Mouse (Mus musculus) ovary, postnatal 14 days (tissue): ENCODE measurements at regions not wholly inside any gene's neighbourhood (a gene's known extent, or its start where the extent isn't known, plus 50 kb on each side); places are given as distances from the start of the nearest gene placed in this dataset.

Experiments used
- DNase-seq: peaks from one replicate; pipeline ENCODE4 v3.0.0; 2022; ENCODE audit warnings: low spot score

- DNase-seq: no peak
Observed at GRCm38 (mm10) chr3:37915673-37916072, 191.4 kb upstream of the Gm5148 start.

GRCm38 (mm10) chr3:37914136-37914535 lies 189.8 kb upstream of the Gm5148 start:
- no peak for DNase-seq

GRCm38 (mm10) chr3:37909821-37910220 lies 185.5 kb upstream of the Gm5148 start:
- DNase-seq: no peak

GRCm38 (mm10) chr3:37909008-37909407 lies 184.7 kb upstream of the Gm5148 start:
- no peak for DNase-seq

- DNase-seq: no peak
Observed at GRCm38 (mm10) chr3:37908456-37908855, 184.2 kb upstream of the Gm5148 start.

GRCm38 (mm10) chr3:37907432-37908088 lies 183.3 kb upstream of the Gm5148 start:
- peak; percentile 9 for DNase-seq

GRCm38 (mm10) chr3:37906806-37907251 lies 182.5 kb upstream of the Gm5148 start:
- no peak for DNase-seq

GRCm38 (mm10) chr3:37904188-37904587 lies 179.9 kb upstream of the Gm5148 start:
- DNase-seq: no peak

- DNase-seq: no peak
Observed at GRCm38 (mm10) chr3:37903482-37903881, 179.2 kb upstream of the Gm5148 start.

- DNase-seq: no peak
Observed at GRCm38 (mm10) chr3:37903021-37903420, 178.7 kb upstream of the Gm5148 start.

- DNase-seq: no peak
Observed at GRCm38 (mm10) chr3:37897392-37897791, 173.1 kb upstream of the Gm5148 start.

GRCm38 (mm10) chr3:37896821-37897311 lies 172.6 kb upstream of the Gm5148 start:
- DNase-seq: no peak

- DNase-seq: no peak
Observed at GRCm38 (mm10) chr3:37894599-37894998, 170.3 kb upstream of the Gm5148 start.

- DNase-seq: no peak
Observed at GRCm38 (mm10) chr3:37890202-37890601, 165.9 kb upstream of the Gm5148 start.

- DNase-seq: no peak
Observed at GRCm38 (mm10) chr3:37888455-37888854, 164.2 kb upstream of the Gm5148 start.

- no peak for DNase-seq
Observed at GRCm38 (mm10) chr3:37887711-37888110, 163.4 kb upstream of the Gm5148 start.

- DNase-seq: no peak
Observed at GRCm38 (mm10) chr3:37886705-37887454, 162.6 kb upstream of the Gm5148 start.

- no peak for DNase-seq
Observed at GRCm38 (mm10) chr3:37885776-37886175, 161.5 kb upstream of the Gm5148 start.

- no peak for DNase-seq
Observed at GRCm38 (mm10) chr3:37882417-37882816, 158.1 kb upstream of the Gm5148 start.

- no peak for DNase-seq
Observed at GRCm38 (mm10) chr3:37881016-37881415, 156.7 kb upstream of the Gm5148 start.

- DNase-seq: no peak
Observed at GRCm38 (mm10) chr3:37879056-37879455, 154.8 kb upstream of the Gm5148 start.

- DNase-seq: no peak
Observed at GRCm38 (mm10) chr3:37876016-37876765, 151.9 kb upstream of the Gm5148 start.
